Mouse (Mus musculus) 3T3-L1 (cell line): ENCODE results near the gene Emx2.

Experiments
- DNase-seq: peaks from one replicate; pipeline ENCODE4 v3.0.0-alpha.2; 2015; ENCODE audit warnings: low read depth, low spot score

Gene Emx2

DNA sequence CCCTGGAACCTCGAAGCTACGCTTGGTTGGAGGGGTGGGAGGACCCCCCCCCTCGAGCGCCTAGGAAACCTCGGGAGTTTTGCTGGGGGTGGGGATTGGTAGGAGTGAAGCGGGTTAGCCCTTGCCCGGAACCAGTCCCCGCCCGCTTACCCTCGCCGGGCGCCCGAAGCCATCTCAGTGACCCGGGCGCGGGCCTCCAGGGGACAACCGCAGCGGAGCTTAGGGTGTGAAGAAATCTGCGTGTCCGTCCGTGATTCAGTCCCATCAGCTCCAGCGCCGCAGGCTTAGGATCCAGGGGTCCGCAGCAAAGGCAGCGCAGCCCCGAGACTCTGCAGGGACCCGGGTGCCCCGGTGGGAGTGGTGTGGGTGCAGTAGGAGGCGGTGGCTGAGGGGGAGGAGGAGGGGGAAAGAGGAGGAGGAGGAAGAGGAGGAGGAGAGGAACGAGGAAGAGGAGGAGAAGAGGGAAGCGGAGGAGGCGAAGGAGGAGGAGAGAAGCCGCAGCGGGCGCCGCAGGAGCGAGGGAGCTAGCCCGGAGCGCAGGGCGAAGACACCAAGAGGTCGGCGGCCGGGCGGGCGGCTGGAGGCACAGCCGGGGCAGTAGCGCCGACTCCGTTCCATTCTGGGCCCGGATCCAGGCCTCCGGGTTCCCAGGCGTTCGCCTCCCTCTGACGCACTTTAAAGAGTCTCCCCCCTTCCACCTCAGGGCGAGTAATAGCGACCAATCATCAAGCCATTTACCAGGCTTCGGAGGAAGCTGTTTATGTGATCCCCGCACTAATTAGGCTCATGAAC, at the start of gene Emx2:
Gene Emx2 (plus strand): TSS at position 422 of the 792 bp plus-strand sequence.
- DNase-seq: peak; percentile 52

DNA sequence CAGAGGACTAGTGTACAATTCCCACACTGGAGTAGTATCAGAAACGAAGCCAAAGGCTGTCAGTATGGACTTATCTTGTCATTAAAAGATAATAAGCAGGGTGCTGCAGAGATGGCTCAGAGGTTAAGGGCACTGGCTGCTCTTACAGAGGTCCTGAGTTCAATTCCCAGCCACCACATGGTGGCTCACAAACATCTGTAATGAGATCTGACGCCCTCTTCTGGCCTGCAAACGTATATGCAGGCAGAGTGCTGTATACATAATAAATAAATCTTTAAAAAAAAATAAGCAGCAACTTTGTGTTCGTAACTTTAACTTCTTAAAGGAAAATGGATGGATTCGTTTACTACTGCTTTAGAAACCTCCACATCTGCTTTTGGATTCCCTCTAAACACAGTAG, 44.0 kb upstream of the Emx2 start:
- DNase-seq: no peak

DNA sequence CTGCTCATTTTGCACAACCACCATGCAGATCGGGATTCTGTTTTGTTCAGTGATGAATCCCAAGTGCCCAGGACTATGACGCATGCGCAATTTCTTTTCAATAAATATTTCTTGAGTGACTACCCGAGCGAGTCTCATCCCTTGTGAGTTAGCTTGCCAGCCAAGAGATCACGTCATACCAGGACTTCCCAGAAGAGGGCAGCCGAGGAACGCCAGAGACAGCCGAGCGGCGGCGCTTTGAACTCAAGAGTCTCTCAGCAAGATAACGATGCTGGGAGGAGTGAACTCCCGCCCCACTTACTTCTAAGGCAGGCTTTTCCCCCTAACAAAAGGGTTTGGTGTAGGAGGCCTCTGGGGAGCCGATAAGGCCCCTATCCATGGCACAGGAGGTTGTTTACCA, 40.1 kb upstream of the Emx2 start:
- DNase-seq: peak; percentile 95

DNA sequence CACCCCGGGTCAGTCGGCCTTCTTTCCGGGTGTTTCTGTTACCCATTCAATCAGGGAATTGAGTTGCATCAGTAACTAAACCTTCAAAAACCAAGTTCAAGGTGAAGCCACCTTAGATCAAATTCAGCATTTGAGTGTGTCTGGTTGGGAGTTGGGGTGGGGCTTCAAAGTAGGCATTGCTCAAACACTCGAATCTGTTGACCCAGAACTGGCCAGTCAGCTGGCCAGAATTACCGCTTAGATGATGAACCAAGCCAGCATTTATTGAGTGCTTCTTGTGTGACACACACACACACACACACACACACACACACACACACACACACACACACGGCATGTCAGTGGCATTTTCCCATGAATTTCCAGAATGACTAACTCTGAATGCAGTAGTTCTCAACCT, 39.5 kb upstream of the Emx2 start:
- no peak for DNase-seq

DNA sequence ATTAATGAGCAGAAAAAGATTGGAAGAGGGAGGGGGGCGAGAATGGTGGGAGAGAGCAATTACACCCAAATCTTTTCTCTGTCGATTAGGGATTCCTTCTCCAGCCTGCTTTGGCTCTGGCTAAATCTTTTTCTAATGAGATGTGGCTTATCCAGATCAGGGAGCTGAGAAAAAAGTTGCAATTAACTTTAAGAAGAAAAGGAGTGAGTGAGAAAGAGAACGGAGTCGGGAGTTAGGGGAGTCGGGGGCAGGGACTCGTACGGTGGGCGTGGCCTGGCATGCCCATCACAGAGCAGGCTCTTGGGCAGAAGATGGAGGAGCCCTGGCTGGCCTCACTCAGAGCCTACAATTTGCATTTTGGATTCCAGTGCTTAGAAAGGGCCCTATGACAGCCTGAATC, 35.8 kb upstream of the Emx2 start:
- no peak for DNase-seq

DNA sequence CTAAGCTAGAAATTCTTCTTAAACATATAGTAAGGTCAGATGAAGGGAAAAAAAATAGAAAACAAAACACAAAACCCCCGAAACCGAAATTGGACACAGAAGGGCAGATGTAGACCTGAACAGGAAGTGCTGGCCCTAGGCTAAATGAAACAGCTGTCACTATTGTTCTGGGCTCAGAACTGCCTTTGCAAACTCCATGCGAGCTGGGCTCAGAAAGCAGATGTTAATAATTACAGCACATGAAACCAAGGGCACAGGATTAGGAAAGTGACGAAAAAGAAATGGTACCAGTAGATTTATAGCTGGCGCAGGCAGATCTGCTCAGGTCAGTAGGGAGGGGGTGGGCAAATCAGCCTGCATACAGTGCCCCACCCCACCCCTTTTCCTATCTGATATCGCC, 34.5 kb upstream of the Emx2 start:
- DNase-seq: peak; percentile 44

DNA sequence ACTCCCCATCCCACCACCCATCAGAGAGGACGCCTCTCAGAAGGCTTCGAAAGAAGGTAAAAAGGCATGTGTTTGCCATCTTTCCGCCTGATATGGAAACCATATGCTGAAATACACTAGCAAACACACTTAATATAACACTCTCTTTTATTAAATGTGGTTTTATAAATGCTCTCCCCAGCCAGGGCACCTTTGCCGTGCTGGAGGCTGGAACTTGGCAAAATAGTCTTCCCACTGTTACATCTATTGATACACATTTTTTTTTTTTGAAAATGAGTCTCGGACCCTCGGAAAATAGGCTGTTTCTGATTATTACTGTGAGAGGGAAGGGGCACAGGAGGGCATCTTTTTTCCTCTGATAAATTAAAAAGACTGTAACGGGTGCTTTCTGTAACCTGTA, 33.2 kb upstream of the Emx2 start:
- DNase-seq: no peak

DNA sequence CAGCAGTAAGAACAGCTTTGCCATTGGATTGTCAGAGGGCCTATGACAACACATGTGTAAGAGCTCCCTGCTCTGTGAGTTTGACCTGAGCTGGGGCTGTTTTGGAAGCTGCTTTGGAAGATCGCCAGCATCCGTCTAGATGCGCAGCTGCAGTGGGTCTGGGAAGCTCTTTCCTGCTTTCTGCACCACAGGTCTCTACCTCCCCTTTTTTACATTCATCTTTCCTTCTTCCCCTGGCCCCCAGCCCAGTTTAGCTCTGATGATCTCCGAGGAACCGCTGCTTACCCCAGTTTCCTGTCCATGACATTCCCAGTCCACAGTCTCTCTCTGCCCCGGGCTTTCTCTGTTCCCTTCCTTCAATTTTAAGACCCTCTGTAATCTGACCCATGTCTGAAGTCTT, 25.9 kb upstream of the Emx2 start:
- no peak for DNase-seq

DNA sequence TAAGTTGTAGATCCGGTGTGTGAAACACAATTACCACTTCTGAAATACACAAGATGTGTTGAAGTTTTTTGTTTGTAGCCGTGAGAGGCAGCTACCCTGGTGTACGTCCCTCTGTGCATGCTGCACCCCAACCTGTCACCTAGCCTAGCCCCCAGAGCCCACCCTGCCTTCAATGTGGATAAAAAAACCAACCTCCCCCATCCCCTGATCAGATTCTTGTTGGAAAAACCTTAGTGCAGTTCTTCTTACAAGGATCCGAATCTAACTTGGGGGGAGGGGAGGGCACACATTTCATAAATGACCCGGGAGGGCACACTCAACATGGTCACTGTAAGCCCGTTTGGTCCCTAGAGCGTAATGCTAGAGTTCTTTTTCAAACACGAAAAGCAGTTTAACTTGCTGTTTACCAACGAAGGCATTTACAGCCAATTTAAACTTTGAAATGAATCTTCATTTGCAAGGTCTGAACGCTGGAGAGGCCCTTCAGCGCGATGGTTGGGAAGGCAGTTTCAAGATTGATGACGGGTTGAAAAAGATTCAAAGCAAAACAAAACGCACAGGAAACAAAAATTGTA, 7.5 kb upstream of the Emx2 start:
- no peak for DNase-seq

DNA sequence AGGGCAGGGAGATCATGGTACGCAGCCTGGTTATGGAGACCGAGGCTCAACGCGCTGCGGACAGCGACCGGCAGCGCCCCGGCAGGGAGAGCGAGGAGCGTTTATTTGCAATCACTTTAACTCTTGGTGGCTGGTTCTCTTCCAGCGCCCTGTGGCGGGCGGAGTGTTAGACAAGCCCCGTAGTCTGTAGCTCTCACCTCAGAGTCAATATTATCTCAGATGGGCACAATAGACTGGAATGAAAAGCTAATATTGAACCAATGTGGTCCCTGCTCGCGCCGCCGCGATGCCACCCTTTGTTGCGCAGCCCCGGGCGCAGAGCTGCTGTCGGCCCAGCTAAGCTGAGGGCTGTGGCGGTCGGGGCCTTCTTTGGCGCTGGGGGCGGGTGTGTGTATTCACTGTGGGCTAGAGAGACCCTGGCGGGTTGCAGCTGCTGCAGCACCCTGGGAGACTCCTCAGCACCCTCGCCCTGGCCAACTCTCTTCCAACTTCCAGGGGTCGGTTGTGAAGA, 6.7 kb upstream of the Emx2 start:
- DNase-seq: no peak

DNA sequence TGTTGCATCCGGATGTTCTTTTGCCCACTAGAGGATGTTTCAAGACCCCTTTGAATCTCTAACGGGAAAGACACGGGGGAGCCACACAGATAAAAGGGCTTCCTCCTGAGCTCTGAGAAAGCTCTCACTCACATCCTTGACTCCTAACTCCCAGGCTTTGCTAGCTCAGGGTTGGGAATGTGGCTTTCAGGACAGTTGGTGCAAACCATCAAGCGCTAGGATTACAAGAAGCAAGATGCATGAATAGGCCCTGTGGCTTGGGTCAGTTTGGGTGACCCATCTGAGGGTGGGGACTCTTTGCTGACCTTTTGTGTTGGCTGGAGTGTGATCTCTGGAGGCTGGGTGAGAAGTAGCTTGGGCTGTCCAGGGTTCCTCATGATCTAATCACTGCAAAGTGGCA, 5.9 kb upstream of the Emx2 start:
- no peak for DNase-seq

DNA sequence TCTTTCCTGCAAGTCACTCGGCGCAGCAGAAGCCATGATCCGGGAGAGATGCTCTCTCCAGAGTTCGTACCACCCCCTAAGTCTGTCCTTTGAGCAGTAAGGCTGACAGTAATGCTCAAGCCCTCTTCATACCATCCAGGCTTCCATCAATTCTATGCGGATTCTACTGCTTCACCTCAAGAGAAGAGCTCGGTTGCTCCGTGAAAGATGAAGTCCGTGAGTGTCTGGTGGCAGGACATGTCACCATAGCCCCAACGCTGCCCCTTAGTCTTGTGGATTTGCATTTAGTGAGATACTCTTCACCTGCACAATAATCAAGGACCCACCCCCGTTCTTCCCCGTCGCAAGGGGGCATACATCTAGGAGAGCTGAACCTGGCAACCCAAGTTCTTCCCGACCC, 4.6 kb upstream of the Emx2 start:
- no peak for DNase-seq

DNA sequence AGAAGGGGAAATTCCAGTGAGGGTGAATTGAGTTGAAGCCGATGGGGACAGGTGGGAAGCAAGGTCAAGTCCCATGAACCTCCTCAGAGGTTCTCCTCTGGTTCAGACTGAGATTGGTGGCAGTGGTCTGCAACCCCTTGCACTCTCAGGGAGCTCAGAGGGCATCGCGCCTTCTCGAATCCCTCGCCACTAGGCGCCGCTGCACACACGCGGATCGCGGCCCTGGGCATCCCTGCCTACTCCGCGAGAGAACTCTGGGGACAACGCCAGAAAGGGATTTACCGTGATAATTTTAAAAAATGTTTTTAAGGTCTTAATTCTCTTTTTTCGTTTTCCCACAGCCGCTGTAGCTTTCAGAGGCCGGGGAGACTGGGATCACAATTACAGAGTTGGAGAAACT, 4.0 kb upstream of the Emx2 start:
- DNase-seq: no peak

DNA sequence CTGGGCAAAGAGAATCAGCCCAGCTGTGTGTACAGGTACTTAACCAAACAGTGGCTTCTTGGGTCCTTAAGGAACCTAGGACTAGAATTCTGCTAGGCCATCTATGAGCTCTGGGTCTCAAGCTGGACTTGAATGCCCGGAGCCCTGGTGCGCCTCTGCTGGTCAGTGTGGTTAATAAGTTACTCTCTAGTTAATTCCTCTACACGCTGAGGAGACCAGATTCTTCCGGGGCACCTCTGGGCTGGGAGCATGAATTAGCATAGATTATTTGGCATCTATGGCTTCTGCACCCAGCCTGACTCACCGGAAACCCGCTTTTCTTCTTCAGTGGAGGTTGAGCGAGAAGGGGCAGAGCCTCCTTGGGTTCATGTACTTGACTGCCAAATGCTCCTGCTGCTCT, 2.5 kb upstream of the Emx2 start:
- no peak for DNase-seq

DNA sequence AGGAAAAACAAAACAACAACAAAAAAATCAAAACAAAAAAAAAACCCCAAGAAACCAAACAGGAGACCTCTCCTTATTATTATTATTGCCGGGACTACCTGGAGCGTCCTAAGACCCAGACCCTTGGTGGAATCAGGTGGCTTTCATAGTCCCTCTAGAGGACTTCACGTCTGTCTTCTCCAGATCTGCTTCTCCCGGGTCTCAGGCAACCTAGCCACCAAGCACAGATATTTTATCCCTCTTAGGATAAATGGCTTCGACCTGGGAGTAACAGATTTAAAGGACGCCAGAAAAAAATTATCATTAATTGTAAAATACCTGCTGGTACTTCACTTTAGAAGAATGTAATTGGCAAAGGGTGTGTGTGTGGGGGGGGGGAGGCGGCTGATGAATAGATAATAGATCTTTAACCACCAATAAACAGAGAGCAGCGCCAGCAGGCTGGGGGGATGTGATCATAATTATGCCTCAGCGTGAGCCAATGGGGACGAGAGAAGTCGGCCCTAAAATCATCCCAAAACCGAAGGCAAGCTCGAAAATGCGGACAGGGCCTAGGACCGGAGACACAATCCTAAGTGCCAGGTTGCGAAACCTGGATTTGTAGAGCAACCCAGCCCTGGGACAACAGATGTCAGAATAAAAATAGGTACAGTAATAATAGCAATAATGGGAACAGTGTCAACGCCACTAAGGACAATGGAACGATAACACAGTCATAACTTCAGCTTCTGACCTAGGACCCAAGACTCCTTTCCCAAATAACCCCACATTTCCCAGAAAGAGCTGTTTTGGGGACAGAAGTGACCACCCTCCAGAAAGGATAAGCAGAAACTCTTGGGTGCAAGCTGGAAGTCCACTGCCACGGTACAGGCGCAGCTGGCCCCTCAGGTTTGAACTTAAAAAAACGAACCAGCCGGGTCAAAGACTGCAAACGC, 894 bp upstream of the Emx2 start:
- peak; percentile 53 for DNase-seq

DNA sequence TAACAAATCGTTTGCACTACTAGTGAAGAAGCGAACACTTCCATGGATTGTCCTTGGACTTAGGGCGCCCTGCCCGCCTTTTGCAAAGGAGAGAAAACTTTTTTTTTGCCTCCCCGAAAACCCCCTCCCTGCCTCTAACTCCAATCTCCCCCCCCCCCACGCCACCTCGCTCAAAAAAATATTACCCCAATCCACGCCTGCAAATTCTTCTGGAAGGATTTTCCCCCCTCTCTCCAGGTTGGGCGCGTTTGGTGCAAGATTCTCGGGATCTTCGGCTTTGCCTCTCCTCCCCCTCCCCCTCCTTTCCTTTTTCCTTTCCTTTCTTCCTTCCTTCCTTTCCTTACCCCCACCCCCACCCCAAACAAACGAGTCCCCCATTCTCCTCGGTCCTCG, 567 bp downstream of the Emx2 start:
- DNase-seq: no peak

DNA sequence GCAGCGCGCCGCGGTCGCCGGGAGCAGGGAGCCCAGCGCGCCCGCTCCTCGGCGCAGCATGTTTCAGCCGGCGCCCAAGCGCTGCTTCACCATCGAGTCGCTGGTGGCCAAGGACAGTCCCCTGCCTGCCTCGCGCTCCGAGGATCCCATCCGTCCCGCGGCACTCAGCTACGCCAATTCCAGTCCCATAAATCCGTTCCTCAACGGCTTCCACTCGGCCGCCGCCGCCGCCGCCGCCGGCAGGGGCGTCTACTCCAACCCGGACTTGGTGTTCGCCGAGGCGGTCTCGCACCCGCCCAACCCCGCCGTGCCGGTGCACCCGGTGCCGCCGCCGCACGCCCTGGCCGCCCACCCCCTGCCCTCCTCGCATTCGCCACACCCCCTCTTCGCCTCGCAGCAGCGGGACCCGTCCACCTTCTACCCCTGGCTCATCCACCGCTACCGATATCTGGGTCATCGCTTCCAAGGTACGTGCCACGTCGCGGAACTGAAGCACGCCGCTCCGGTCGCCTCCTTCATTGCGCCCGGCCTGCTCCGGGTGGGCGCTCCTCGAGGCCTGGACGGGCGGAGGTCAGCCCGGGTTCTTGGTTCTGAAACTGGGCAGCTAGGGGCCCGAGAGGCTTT, 1.1 kb downstream of the Emx2 start:
- no peak for DNase-seq

DNA sequence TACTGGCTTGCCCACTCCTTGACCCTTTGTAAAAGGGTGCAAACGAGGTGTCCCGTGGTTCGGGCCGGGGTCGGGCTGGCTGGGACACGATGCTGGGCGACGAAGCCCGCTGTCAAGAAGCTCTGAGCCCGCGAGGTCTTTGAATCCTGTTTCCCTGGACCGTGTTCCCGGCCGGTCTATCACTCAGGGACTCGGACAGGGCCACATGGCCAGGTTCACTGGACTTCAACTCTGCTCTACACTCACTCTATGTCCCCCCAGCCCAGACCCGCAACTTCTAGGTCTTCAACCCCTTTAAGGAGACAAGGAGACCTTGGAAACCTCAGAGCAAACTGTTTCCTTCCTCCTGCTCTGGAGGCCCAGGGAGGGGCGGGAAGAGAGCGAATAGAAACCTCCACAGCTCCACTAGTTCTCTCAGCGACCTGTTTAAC, 1.7 kb downstream of the Emx2 start:
- DNase-seq: no peak

DNA sequence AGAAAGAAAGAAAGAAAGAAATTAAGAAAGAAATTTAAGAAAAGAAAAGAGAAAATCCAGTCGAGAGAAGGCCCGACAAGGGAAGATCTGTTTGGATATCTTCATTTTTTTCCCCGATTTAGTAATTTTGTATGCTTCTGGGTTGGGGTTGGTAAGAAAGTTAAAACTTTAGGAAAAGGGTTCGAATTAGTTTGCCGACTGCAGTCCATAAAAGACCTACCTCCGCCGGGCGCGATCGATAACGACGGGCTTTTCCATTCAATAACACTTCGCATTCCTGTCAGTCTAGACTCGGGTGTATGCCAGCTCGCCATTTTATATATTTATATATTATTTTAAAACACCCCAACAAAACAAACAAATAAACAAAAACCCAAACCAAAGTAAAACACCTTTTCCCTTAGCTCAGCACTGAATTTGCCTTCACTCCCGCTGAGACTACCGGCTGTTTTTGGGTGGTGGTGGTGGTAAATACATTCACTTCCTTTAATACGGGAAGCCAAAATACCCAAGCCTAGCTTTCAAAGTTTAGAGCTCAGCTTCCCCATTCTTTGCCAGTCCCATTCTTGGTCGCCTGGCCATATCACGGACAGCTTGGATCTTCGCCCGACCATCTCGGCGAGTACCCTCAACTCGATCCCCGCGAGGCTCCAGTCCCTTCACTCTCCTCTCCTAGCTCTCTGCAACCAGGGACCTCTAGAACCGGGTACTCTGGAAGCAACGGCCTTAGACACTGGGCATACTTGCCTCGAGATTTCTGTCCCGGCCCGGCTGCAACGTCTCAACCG, 2.4 kb downstream of the Emx2 start:
- DNase-seq: peak; percentile 8

DNA sequence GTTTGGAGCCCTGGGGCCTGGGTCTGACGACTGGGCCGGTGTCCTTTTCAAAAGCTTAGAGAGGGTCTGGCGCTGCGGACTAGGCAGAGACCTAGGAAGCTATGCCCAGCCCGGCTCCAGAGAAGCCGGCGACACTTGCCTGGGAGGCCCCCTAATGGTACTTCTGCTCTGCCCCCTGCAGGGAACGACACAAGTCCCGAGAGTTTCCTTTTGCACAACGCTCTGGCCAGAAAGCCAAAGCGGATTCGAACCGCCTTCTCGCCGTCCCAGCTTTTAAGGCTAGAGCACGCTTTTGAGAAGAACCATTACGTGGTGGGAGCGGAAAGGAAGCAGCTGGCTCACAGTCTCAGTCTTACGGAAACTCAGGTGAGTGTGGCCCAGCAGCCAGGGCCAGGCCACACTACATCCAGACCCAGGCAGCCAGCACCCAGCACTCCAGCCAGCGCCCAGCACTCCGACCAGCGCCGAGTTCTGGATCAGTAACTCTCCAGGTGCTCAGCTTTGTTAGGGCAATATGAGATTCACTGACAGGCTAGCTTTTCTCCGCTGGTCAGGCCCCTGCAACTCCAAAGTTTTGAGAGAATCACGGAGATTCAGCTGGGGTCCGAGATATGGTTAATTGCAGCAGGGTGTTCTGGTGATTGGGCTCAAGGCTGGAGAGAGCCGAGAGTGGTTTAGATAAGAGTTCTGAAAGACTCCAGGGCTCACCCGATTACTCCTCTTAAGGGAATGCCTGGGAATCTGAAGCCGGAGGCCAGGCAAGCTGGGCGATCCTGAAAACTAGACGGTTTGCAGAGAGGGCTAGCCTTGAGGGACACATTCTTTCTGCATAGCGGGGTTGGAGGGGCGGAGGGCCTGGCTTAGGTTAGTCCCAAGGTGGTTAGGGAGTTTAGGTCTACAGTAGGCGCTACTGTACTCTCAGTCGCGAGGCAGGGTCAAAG, 3.6 kb downstream of the Emx2 start:
- no peak for DNase-seq
